Mouse (Mus musculus) forebrain, embryonic 14.5 days (tissue): Measurements from ENCODE around the gene Gm17490. TPM values are rescaled to one million over a fixed set of nuclear protein-coding genes. Genes with fewer than 3 reads are reported as not detected.
"Not testable (repeated sequence)": the region's sequence is repeated elsewhere in the genome, so short reads cannot be mapped to it uniquely, and the experiment has no call there.

Source experiments
- ATAC-seq: fragments of 200-750 bp; cut with Nextera tagmentation; 2 replicates; pipeline ENCODE4 v1.8.0; 2017; ENCODE audit warnings: mild to moderate bottlenecking, moderate library complexity
- DNase-seq: peaks from one replicate; pipeline ENCODE4 v3.0.0-alpha.2; 2015; ENCODE audit warnings: low spot score
- H3K27ac ChIP-seq: fragments of 300-500 bp; sonication (generic); 2 replicates; pipeline ENCODE4 v1.5.1; 2014; ENCODE audit warnings: low read depth, mild to moderate bottlenecking, control low read depth, low read length, moderate library complexity
- H3K27me3 ChIP-seq: fragments of 300-500 bp; sonication (generic); replicated peaks from 2 replicates; pipeline ENCODE4 v1.6.1; 2014; ENCODE audit warnings: low read length, control low read depth, mixed read lengths; ENCODE audit not compliant: control insufficient read depth, insufficient read depth
- H3K36me3 ChIP-seq: fragments of 300-500 bp; sonication (generic); 2 replicates; pipeline ENCODE4 v1.6.1; 2014; ENCODE audit warnings: low read length, control low read depth; ENCODE audit not compliant: control insufficient read depth, insufficient read depth
- H3K4me1 ChIP-seq: fragments of 300-500 bp; sonication (generic); 2 replicates; pipeline ENCODE4 v1.6.1; 2014; ENCODE audit warnings: antibody characterized with exemption, low read length, control low read depth; ENCODE audit not compliant: control insufficient read depth, insufficient read depth
- H3K4me2 ChIP-seq: fragments of 300-500 bp; sonication (generic); 2 replicates; pipeline ENCODE4 v1.6.1; 2014; ENCODE audit warnings: mild to moderate bottlenecking, control low read depth, low read length
- H3K4me3 ChIP-seq: fragments of 300-500 bp; sonication (generic); 2 replicates; pipeline ENCODE4 v1.5.1; 2014; ENCODE audit warnings: low read depth, low read length, control low read depth
- H3K9ac ChIP-seq: fragments of 300-500 bp; sonication (generic); 2 replicates; pipeline ENCODE4 v1.6.1; 2014; ENCODE audit warnings: mild to moderate bottlenecking, low read length, control low read depth, moderate library complexity
- H3K9me3 ChIP-seq: fragments of 300-500 bp; sonication (generic); replicated peaks from 2 replicates; pipeline ENCODE4 v1.6.1; 2016; ENCODE audit warnings: low read length, control low read depth, mixed read lengths; ENCODE audit not compliant: control insufficient read depth
- WGBS: fragments of 180-500 bp; shearing (Covaris S2); extraction: QIAGEN DNeasy Blood & Tissue Kit; methylation state at CpG from one replicate; pipeline ENCODE4 v1.1.7; 2014; 5-methylcytosine and 5-hydroxymethylcytosine counted together
- polyA plus RNA-seq: library from polyadenylated mRNA; unstranded; fragments of >200 nt; fragmentation: Nextera tagmentation; extraction: Ambion mirVana; gene quantifications from 2 replicates; pipeline ENCODE4 v1.2.1, GENCODE M21; 2014

Gm17490 gene
- polyA plus RNA-seq, 1 experiment from 2014 or later: not detected

DNA sequence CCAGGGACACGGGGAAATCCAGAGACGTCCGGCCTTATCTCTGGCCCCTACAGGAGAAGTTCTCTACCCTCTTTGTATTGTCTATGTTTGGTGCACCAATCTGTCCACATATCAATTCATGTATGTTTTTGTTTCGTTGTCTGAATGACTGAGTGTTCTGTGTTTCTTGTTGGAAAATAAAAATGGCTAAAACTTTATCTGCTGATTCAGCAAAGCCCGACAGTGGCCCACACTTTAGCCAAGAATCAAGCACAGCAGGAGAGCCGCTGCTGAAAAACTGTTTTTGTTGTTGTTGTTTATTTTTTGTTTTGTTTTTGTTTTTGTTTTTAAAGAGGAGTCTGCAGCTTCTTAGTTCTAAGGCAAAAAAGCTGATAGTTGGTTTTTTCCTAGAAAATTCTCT, 13.1 kb downstream of the Gm17490 start:
- H3K9me3 ChIP-seq, H3K4me1 ChIP-seq, H3K9ac ChIP-seq, H3K36me3 ChIP-seq, H3K4me3 ChIP-seq, H3K27ac ChIP-seq, H3K4me2 ChIP-seq, ATAC-seq, H3K27me3 ChIP-seq, DNase-seq: not testable (repeated sequence)
- WGBS: 85% methylated on average over 6 of the region's 6 CpGs

- DNase-seq, H3K27me3 ChIP-seq, H3K4me3 ChIP-seq, ATAC-seq, H3K27ac ChIP-seq, H3K4me2 ChIP-seq, H3K9me3 ChIP-seq, H3K36me3 ChIP-seq, H3K9ac ChIP-seq, H3K4me1 ChIP-seq: not testable (repeated sequence)
- 78% methylated on average over 4 of the region's 4 CpGs for WGBS
Observed at GRCm38 (mm10) chr2:11606718-11607117, 19.3 kb downstream of the Gm17490 start.

GRCm38 (mm10) chr2:11604911-11605310, 21.2 kb downstream of the Gm17490 start:
- Histone ChIP-seq H3K27me3 (no peaks in the 10 kb centered on the region), H3K4me1 (peaks cover 6% of the 10 kb centered on the region), H3K27ac (no peak overlapping the region), H3K9me3 (no peaks in the 10 kb centered on the region), H3K36me3 (peaks cover 7% of the 10 kb centered on the region), H3K4me2 (no peak overlapping the region), H3K9ac (no peak overlapping the region), H3K4me3 (no peak overlapping the region)
- DNase-seq: no peak
- ATAC-seq: no peak

- Histone ChIP-seq H3K4me2 (peak within 1 kb of the TSS; percentile 75), H3K27me3 (no peaks in the 10 kb centered on the region), H3K9ac (peak within 1 kb of the TSS; percentile 99), H3K4me3 (peak within 1 kb of the TSS; percentile 91), H3K36me3 (peaks cover 15% of the 10 kb centered on the region), H3K4me1 (peaks cover 6% of the 10 kb centered on the region), H3K9me3 (no peaks in the 10 kb centered on the region), H3K27ac (peak within 1 kb of the TSS; percentile 63; the same call in 1 of the 2 replicates)
- ATAC-seq: no peak
- DNase-seq: no peak
- 90% methylated on average over 5 of the region's 5 CpGs for WGBS
Observed at GRCm38 (mm10) chr2:11604053-11604452, 22.0 kb downstream of the Gm17490 start, which contains the start of gene Rbm17. Gene Rbm17, minus strand, starts transcription at chr2:11604153.

- H3K27ac ChIP-seq: peak overlapping the region; percentile 63; the same call in 1 of the 2 replicates
- no peaks in the 10 kb centered on the region for H3K9me3 ChIP-seq
- H3K4me1 ChIP-seq: peaks cover 6% of the 10 kb centered on the region
- peak overlapping the region; percentile 91 for H3K4me3 ChIP-seq
- under 1% methylated on average over 69 of the region's 78 CpGs for WGBS
- H3K9ac ChIP-seq: peak overlapping the region; percentile 99
- peak overlapping the region; percentile 75 for H3K4me2 ChIP-seq
- no peaks in the 10 kb centered on the region for H3K27me3 ChIP-seq
- DNase-seq (peak; percentile 96), ATAC-seq (peak; percentile 100)
- peaks cover 28% of the 10 kb centered on the region for H3K36me3 ChIP-seq
Observed at GRCm38 (mm10) chr2:11602506-11603489, 23.3 kb downstream of the Gm17490 start.

DNA sequence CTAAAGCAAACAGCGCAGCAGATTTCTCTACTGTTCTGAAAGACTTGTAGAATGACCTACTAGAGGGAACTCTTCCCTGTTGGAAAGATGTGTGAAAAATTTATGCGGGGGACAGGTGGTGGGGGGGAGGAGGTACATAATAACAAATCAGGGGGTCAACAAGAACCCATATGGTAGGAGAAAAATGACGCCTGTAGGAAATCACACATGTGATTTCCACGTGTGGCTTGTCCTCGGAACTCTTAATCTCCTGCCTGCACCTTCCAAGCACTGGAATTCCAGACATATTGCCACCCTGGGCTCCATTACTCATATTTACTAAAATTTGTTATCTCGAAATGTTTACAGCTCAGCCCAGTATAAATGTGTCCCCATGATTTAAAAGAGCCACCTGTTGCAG, 24.3 kb downstream of the Gm17490 start:
- H3K9me3 ChIP-seq: no peaks in the 10 kb centered on the region
- DNase-seq: no peak
- H3K27me3 ChIP-seq: no peaks in the 10 kb centered on the region
- H3K9ac ChIP-seq: peak overlapping the region; percentile 99
- peaks cover 6% of the 10 kb centered on the region for H3K4me1 ChIP-seq
- peak overlapping the region; percentile 75 for H3K4me2 ChIP-seq
- no peak overlapping the region for H3K27ac ChIP-seq
- no peak for ATAC-seq
- 75% methylated on average over 6 of the region's 6 CpGs for WGBS
- H3K4me3 ChIP-seq: peak overlapping the region; percentile 91
- peaks cover 38% of the 10 kb centered on the region for H3K36me3 ChIP-seq

- Histone ChIP-seq H3K36me3 (peaks cover 68% of the 10 kb centered on the region), H3K9ac (no peak overlapping the region), H3K4me1 (peaks cover 6% of the 10 kb centered on the region), H3K4me2 (no peak overlapping the region), H3K27ac (no peak overlapping the region), H3K27me3 (no peaks in the 10 kb centered on the region), H3K4me3 (no peak overlapping the region), H3K9me3 (no peaks in the 10 kb centered on the region)
- DNase-seq (no peak), ATAC-seq (no peak)
- 96% methylated on average over 7 of the region's 7 CpGs for WGBS
Observed at GRCm38 (mm10) chr2:11597906-11598305, 28.2 kb downstream of the Gm17490 start.

- DNase-seq: no peak
- ATAC-seq: no peak
- no peak overlapping the region for H3K4me3 ChIP-seq
- 84% methylated on average over 2 of the region's 2 CpGs for WGBS
- H3K4me1 ChIP-seq: no peaks in the 10 kb centered on the region; the same call in 1 of the 2 replicates
- H3K9ac ChIP-seq: no peak overlapping the region
- H3K4me2 ChIP-seq: no peak overlapping the region
- no peaks in the 10 kb centered on the region for H3K27me3 ChIP-seq
- H3K27ac ChIP-seq: no peak overlapping the region
- peaks cover 80% of the 10 kb centered on the region for H3K36me3 ChIP-seq
- H3K9me3 ChIP-seq: no peaks in the 10 kb centered on the region
Observed at GRCm38 (mm10) chr2:11596690-11597089, 29.4 kb downstream of the Gm17490 start.

GRCm38 (mm10) chr2:11587996-11588395, 38.1 kb downstream of the Gm17490 start:
- Histone ChIP-seq H3K4me2 (no peak overlapping the region), H3K9ac (no peak overlapping the region), H3K4me3 (no peak overlapping the region), H3K36me3 (peaks cover 95% of the 10 kb centered on the region), H3K27me3 (no peaks in the 10 kb centered on the region), H3K9me3 (no peaks in the 10 kb centered on the region), H3K4me1 (no peaks in the 10 kb centered on the region), H3K27ac (no peak overlapping the region)
- ATAC-seq (no peak), DNase-seq (no peak)
- WGBS: 90% methylated on average over 4 of the region's 4 CpGs
